Mouse (Mus musculus): ENCODE results near the gene Adra2b. TPM values are rescaled to one million over a fixed set of nuclear protein-coding genes. Genes with fewer than 3 reads are reported as not detected.

Gene Adra2b
- polyA plus RNA-seq, 1 experiment from 2014 or later = 3.2 TPM

GRCm38 (mm10) chr2:127347147-127347985, 15.6 kb upstream of the Adra2b start:
- Histone ChIP-seq H3K27me3 (ENCODE audit: poor library complexity, severe bottlenecking) (no peaks in the 10 kb centered on the region), H3K4me3 (no peak overlapping the region), H3K27ac (no peak overlapping the region), H3K36me3 (replicated peaks) (no peaks in the 10 kb centered on the region), H3K4me1 (no peaks in the 10 kb centered on the region), H3K9me3 (no peaks in the 10 kb centered on the region)
- no peak for DNase-seq (ENCODE audit: extremely low spot score, low spot score)
- 80% methylated on average over 13 of the region's 13 CpGs for WGBS

- H3K4me3 ChIP-seq = no peak overlapping the region
- 89% methylated on average over 4 of the region's 4 CpGs for WGBS
- H3K27ac ChIP-seq = no peak overlapping the region
- DNase-seq (ENCODE audit: extremely low spot score, low spot score) = no peak
- H3K27me3 ChIP-seq (ENCODE audit: poor library complexity, severe bottlenecking) = peaks cover 28% of the 10 kb centered on the region; the same call in 1 of the 2 replicates
- H3K9me3 ChIP-seq = no peaks in the 10 kb centered on the region
- no peaks in the 10 kb centered on the region for H3K4me1 ChIP-seq
- H3K36me3 ChIP-seq (replicated peaks) = no peaks in the 10 kb centered on the region
Observed at GRCm38 (mm10) chr2:127353881-127354280, 9.1 kb upstream of the Adra2b start.

GRCm38 (mm10) chr2:127363282-127363652, 259 bp downstream of the Adra2b start:
- H3K9me3 ChIP-seq = no peaks in the 10 kb centered on the region
- peak overlapping the region; percentile 54 for H3K4me3 ChIP-seq
- H3K36me3 ChIP-seq (replicated peaks) = no peaks in the 10 kb centered on the region
- peaks cover 88% of the 10 kb centered on the region for H3K27me3 ChIP-seq (ENCODE audit: poor library complexity, severe bottlenecking)
- peaks cover 22% of the 10 kb centered on the region for H3K4me1 ChIP-seq
- WGBS = under 1% methylated on average over 28 of the region's 28 CpGs
- H3K27ac ChIP-seq = peak overlapping the region; percentile 53
- DNase-seq (ENCODE audit: extremely low spot score, low spot score) = no peak

DNA sequence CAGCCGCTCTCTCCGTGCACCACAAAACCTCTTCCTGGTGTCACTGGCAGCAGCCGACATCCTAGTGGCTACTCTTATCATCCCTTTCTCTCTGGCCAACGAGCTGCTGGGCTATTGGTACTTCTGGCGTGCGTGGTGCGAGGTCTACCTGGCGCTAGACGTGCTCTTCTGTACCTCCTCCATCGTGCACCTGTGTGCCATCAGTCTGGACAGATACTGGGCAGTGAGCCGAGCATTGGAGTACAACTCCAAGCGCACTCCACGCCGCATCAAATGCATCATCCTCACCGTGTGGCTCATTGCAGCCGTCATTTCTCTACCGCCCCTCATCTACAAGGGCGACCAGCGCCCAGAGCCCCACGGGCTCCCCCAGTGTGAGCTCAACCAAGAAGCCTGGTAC, 688 bp downstream of the Adra2b start:
- H3K4me3 ChIP-seq = peak overlapping the region; percentile 54
- peaks cover 22% of the 10 kb centered on the region for H3K4me1 ChIP-seq
- WGBS = 7% methylated on average over 20 of the region's 20 CpGs
- H3K9me3 ChIP-seq = no peaks in the 10 kb centered on the region
- H3K27ac ChIP-seq = 0 out of 2 replicates have a peak overlapping the region, but pooled peaks have one; percentile 53
- DNase-seq (ENCODE audit: extremely low spot score, low spot score) = no peak
- no peaks in the 10 kb centered on the region for H3K36me3 ChIP-seq (replicated peaks)
- peaks cover 89% of the 10 kb centered on the region for H3K27me3 ChIP-seq (ENCODE audit: poor library complexity, severe bottlenecking)

DNA sequence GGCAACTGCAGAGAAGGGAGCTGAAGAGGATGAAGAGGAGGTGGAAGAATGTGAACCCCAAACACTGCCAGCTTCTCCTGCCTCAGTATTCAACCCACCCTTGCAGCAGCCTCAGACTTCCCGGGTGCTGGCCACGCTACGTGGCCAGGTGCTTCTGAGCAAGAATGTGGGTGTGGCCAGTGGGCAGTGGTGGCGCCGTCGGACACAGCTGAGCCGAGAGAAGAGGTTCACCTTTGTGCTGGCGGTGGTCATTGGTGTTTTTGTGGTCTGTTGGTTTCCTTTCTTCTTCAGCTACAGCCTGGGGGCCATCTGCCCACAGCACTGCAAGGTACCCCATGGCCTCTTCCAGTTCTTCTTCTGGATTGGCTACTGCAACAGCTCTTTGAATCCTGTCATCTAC, 1.4 kb downstream of the Adra2b start:
- DNase-seq (ENCODE audit: extremely low spot score, low spot score) = no peak
- Histone ChIP-seq H3K27ac (no peak overlapping the region), H3K4me3 (peak overlapping the region; percentile 54), H3K36me3 (replicated peaks) (no peaks in the 10 kb centered on the region), H3K27me3 (ENCODE audit: poor library complexity, severe bottlenecking) (peaks cover 92% of the 10 kb centered on the region), H3K9me3 (no peaks in the 10 kb centered on the region), H3K4me1 (peaks cover 22% of the 10 kb centered on the region)
- WGBS = 21% methylated on average over 8 of the region's 8 CpGs

- WGBS = 75% methylated on average over 10 of the region's 10 CpGs
- no peak for DNase-seq (ENCODE audit: extremely low spot score, low spot score)
Observed at GRCm38 (mm10) chr2:127367126-127367820, 4.3 kb downstream of the Adra2b start.

GRCm38 (mm10) chr2:127369703-127370376, 6.8 kb downstream of the Adra2b start:
- WGBS = 78% methylated on average over 5 of the region's 5 CpGs
- no peaks in the 10 kb centered on the region for H3K9me3 ChIP-seq
- no peaks in the 10 kb centered on the region for H3K36me3 ChIP-seq (replicated peaks)
- H3K4me1 ChIP-seq = peaks cover 14% of the 10 kb centered on the region
- H3K4me3 ChIP-seq = 0 out of 2 replicates have a peak overlapping the region, but pooled peaks have one; percentile 12
- peaks cover 41% of the 10 kb centered on the region for H3K27me3 ChIP-seq (ENCODE audit: poor library complexity, severe bottlenecking)
- no peak overlapping the region for H3K27ac ChIP-seq
- DNase-seq (ENCODE audit: extremely low spot score, low spot score) = no peak

More at GRCm38 (mm10) chr2:127367126-127367820, 4.3 kb downstream of the Adra2b start:
- no peak overlapping the region for H3K4me3 ChIP-seq
- no peaks in the 10 kb centered on the region for H3K9me3 ChIP-seq
- H3K4me1 ChIP-seq = peaks cover 33% of the 10 kb centered on the region
- H3K27ac ChIP-seq = 0 out of 2 replicates have a peak overlapping the region, but pooled peaks have one; percentile 35
- no peaks in the 10 kb centered on the region for H3K36me3 ChIP-seq (replicated peaks)
- H3K27me3 ChIP-seq (ENCODE audit: poor library complexity, severe bottlenecking) = peaks cover 66% of the 10 kb centered on the region

DNA sequence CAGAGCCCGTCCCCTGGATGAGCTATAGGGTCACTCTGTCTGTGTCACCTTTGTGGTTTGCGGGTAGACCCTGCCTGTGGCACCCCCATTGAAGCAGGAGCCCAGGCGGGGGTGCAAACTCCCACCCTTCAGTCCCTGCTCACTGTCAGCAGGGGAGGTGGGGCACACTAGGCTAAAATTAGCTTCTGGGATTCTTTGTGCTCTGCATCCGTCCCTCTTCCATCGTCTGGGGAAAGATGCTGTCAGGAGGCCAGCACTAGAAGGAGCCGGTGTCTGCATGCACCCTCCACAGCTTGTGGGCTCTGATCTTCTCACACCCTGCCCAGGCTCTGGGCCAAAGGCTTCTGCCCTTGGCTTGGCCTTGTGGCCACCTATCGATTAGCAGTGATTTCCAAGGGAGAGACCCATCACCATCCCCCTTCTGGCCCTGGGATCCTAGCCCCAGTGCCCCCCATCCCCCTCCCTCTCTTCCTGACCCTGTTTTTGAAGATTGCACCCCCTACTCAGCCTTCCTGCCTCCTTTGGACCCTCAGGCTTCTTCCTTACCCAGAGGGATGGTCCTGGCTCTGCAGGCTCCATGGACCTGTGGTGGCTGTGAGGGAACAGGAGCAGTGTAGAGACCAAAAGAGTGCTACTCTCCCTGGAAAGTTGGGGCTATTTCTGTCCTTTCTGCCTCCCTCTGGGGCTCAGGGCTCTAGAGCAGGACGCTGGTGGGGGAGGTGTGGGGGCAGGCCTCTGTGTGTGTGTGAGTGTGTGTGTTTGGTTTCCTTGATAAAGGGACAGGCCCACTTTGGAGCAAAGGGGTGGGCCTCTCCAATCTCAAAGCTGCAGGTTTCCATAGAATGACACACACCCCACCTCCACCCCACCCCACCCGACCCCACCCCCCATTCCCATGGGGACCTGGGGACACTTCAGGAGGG, 7.8 kb downstream of the Adra2b start:
- peak overlapping the region; percentile 12; the same call in 1 of the 2 replicates for H3K4me3 ChIP-seq
- WGBS = 55% methylated on average over 9 of the region's 9 CpGs
- no peaks in the 10 kb centered on the region for H3K9me3 ChIP-seq
- H3K27ac ChIP-seq = peak overlapping the region; percentile 67
- H3K27me3 ChIP-seq (ENCODE audit: poor library complexity, severe bottlenecking) = peaks cover 31% of the 10 kb centered on the region
- H3K4me1 ChIP-seq = peaks cover 14% of the 10 kb centered on the region
- H3K36me3 ChIP-seq (replicated peaks) = no peaks in the 10 kb centered on the region
- DNase-seq (ENCODE audit: extremely low spot score, low spot score) = no peak

DNA sequence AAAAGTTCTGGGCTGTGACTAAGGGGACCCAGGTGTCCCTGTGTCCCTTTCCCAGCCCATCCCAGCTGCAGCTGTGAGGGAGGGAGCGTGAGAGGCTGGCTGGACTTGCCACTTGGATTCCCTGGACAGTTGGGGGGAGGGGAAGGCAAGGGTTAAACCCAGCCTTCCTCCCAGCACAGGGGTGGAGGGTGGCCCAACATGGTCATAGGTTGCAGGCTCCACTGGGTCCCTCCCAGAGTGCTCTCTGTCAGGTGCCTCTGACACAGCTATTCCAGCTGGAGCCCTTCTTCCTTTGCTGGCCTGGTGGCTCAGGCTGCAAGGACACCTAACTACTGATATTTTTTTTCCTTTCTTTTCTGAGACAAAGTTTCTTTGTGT, 8.5 kb downstream of the Adra2b start:
- peak overlapping the region; percentile 9 for H3K27ac ChIP-seq
- 82% methylated on average over 1 of the region's 1 CpGs for WGBS

GRCm38 (mm10) chr2:127372082-127372481, 9.1 kb downstream of the Adra2b start:
- no peak for DNase-seq (ENCODE audit: extremely low spot score, low spot score)
- Histone ChIP-seq H3K9me3 (no peaks in the 10 kb centered on the region), H3K27me3 (ENCODE audit: poor library complexity, severe bottlenecking) (peaks cover 18% of the 10 kb centered on the region), H3K4me1 (peaks cover 14% of the 10 kb centered on the region), H3K36me3 (replicated peaks) (no peaks in the 10 kb centered on the region), H3K4me3 (no peak overlapping the region), H3K27ac (0 out of 2 replicates have a peak overlapping the region, but pooled peaks have one; percentile 15)
- WGBS = 82% methylated on average over 2 of the region's 2 CpGs

More for the DNA sequence above, 8.5 kb downstream of the Adra2b start:
- DNase-seq (ENCODE audit: extremely low spot score, low spot score) = no peak
- H3K27me3 ChIP-seq (ENCODE audit: poor library complexity, severe bottlenecking) = peaks cover 24% of the 10 kb centered on the region
- no peaks in the 10 kb centered on the region for H3K36me3 ChIP-seq (replicated peaks)
- H3K4me1 ChIP-seq = peaks cover 14% of the 10 kb centered on the region
- no peak overlapping the region for H3K4me3 ChIP-seq
- no peaks in the 10 kb centered on the region for H3K9me3 ChIP-seq

DNA sequence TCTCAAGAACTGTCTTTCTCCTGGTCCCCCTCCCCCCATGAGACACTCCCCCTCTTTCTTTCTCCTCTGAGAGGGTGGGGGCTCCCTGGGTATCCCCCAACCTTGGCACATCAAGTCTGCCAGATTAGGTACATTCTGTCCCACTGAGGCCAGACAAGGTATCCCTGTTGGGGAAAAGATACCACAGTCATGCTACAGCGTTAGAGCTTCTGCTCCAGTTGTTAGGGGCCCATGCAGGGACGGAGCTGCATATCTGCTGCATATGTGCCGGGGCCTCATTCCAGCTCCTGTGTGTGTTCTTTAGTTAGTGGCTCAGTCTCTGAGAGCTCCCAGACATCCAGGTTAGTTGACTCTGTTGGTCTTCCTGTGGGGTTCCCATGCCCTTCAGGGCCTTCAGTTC, 11.1 kb downstream of the Adra2b start:
- no peak for DNase-seq (ENCODE audit: extremely low spot score, low spot score)
- peaks cover 25% of the 10 kb centered on the region for H3K4me1 ChIP-seq
- no peak overlapping the region for H3K4me3 ChIP-seq
- H3K9me3 ChIP-seq = no peaks in the 10 kb centered on the region
- H3K27ac ChIP-seq = no peak overlapping the region
- 91% methylated on average over 3 of the region's 3 CpGs for WGBS
- H3K36me3 ChIP-seq (replicated peaks) = no peaks in the 10 kb centered on the region
- H3K27me3 ChIP-seq (ENCODE audit: poor library complexity, severe bottlenecking) = peaks cover 3% of the 10 kb centered on the region; the same call in 1 of the 2 replicates

- 80% methylated on average over 3 of the region's 3 CpGs for WGBS
- Histone ChIP-seq H3K4me1 (peaks cover 25% of the 10 kb centered on the region), H3K9me3 (no peaks in the 10 kb centered on the region), H3K27me3 (ENCODE audit: poor library complexity, severe bottlenecking) (no peaks in the 10 kb centered on the region), H3K36me3 (replicated peaks) (no peaks in the 10 kb centered on the region), H3K4me3 (no peak overlapping the region), H3K27ac (0 out of 2 replicates have a peak overlapping the region, but pooled peaks have one; percentile 4)
- no peak for DNase-seq (ENCODE audit: extremely low spot score, low spot score)
Observed at GRCm38 (mm10) chr2:127375087-127375486, 12.1 kb downstream of the Adra2b start.

Data from forebrain, embryonic 10.5 days (tissue).